Mouse (Mus musculus): Measurements from ENCODE around the gene Tstd2. TPM values are rescaled to one million over a fixed set of nuclear protein-coding genes. Genes with fewer than 3 reads are reported as not detected.

Tstd2 gene
- polyA plus RNA-seq (2014; fragmentation: Nextera tagmentation; extraction: Ambion mirVana), result 39.3 and 41.4 TPM in 2 replicates

DNA sequence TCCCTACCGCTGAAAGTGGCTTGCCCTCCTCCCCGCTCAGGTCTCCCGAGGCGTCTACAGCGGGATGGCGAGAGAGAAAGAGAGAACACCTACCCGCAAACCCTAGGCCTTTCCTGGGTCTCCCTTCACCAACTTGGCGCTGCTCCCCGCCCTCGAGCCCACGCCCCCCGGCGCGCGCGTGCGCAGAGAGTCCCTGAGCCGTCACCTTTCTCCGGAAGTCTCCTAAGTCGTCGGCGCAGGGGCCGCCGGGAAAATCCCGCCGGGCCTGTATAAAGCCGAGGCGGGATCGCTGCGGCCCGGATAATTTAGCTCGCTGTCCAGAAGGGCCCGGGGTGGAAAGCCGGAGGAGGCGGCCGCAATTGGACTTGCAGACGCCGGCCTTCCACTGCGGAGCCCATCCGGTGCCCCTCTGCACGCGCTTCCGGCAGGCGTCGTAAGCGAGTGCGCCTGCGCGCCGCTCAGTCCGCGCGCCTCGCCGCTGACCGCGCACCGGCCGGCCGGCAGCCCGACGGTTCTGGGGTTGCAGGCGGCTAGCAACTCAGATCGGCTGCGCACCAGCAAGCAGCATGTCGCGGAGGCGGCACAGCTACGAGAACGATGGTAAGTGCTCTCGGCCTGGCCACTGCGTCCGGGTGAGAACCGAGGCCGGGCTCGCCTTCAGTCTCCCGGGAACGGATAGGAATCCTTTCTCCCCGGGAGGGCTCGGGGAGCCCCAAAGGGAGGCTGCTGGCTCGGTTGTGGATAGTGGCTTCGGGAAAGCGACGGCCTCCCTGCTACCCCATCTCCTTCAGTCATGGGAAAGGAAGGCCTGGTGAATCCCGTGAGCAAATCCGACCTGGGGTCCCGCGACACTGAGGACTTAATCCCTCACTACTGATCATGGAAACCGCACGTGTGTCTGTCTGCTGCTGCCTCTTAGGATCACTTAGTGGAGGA is at the start of gene Tstd2, which contains the start of gene Ncbp1:
Gene Tstd2 (minus strand): TSS at position 408 of the 936 bp plus-strand sequence.
Gene Ncbp1 (plus strand): TSS at position 327 of the 936 bp plus-strand sequence.
- ATAC-seq (ENCODE audit: low FRiP score) (peak; percentile 92), DNase-seq (ENCODE audit: low spot score) (peak; percentile 98)
- H3K27ac ChIP-seq (ENCODE audit: low read depth, low read length), result peak within 1 kb of the TSS; percentile 98
- H3K4me1 ChIP-seq (replicated peaks; ENCODE audit: control insufficient read depth, insufficient read depth, low read length), result peaks cover 7% of the 10 kb centered on the region
- peaks cover 2% of the 10 kb centered on the region; the same call in 1 of the 2 replicates for H3K36me3 ChIP-seq (ENCODE audit: control insufficient read depth, insufficient read depth, low read length)
- peak within 1 kb of the TSS; percentile 99 for H3K9ac ChIP-seq (ENCODE audit: low read depth, low read length)
- no peaks in the 10 kb centered on the region for H3K27me3 ChIP-seq (ENCODE audit: control insufficient read depth, insufficient read depth, low read length)
- H3K4me3 ChIP-seq (ENCODE audit: low read depth, low read length), result peak within 1 kb of the TSS; percentile 94
- peak within 1 kb of the TSS; percentile 75 for H3K4me2 ChIP-seq (replicated peaks; ENCODE audit: low read depth, low read length)
- no peaks in the 10 kb centered on the region for H3K9me3 ChIP-seq (ENCODE audit: control insufficient read depth, low read length)
- under 1% methylated on average over 85 of the region's 90 CpGs for WGBS

- H3K4me2 ChIP-seq (replicated peaks; ENCODE audit: low read depth, low read length), result no peak overlapping the region
- no peaks in the 10 kb centered on the region for H3K9me3 ChIP-seq (ENCODE audit: control insufficient read depth, low read length)
- DNase-seq (ENCODE audit: low spot score), result no peak
- H3K36me3 ChIP-seq (ENCODE audit: control insufficient read depth, insufficient read depth, low read length), result peaks cover 9% of the 10 kb centered on the region; the same call in 1 of the 2 replicates
- H3K27me3 ChIP-seq (ENCODE audit: control insufficient read depth, insufficient read depth, low read length), result no peaks in the 10 kb centered on the region
- 86% methylated on average over 3 of the region's 3 CpGs for WGBS
- ATAC-seq (ENCODE audit: low FRiP score), result no peak
- H3K9ac ChIP-seq (ENCODE audit: low read depth, low read length), result no peak overlapping the region
- no peak overlapping the region for H3K4me3 ChIP-seq (ENCODE audit: low read depth, low read length)
- no peak overlapping the region for H3K27ac ChIP-seq (ENCODE audit: low read depth, low read length)
- no peaks in the 10 kb centered on the region for H3K4me1 ChIP-seq (replicated peaks; ENCODE audit: control insufficient read depth, insufficient read depth, low read length)
Observed at GRCm38 (mm10) chr4:46186466-46186865, 48.0 kb upstream of the Tstd2 start.

DNA sequence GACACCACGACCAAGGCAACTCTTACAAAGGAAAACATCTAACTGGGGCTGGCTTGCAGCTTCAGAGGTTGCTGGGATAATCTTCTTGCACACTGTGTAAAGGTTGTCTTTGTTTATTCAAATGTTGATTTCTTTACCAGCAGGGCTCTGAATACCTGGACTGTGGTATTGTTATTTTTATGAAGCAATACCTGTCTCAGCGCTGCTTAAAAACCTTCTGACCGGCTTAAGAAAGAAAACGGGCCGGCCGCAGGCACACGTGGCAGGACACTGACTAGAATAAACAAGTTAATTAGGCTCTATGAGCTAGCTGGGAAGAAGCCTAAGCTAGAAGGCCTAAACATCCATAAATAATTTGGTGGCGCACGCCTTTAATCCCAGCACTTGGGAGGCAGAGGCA is 47.4 kb upstream of the Tstd2 start:
- Histone ChIP-seq H3K4me2 (replicated peaks; ENCODE audit: low read depth, low read length) (no peak overlapping the region), H3K9me3 (ENCODE audit: control insufficient read depth, low read length) (no peaks in the 10 kb centered on the region), H3K4me3 (ENCODE audit: low read depth, low read length) (no peak overlapping the region), H3K9ac (ENCODE audit: low read depth, low read length) (no peak overlapping the region), H3K36me3 (ENCODE audit: control insufficient read depth, insufficient read depth, low read length) (peaks cover 9% of the 10 kb centered on the region; the same call in 1 of the 2 replicates), H3K4me1 (replicated peaks; ENCODE audit: control insufficient read depth, insufficient read depth, low read length) (no peaks in the 10 kb centered on the region), H3K27me3 (ENCODE audit: control insufficient read depth, insufficient read depth, low read length) (no peaks in the 10 kb centered on the region), H3K27ac (ENCODE audit: low read depth, low read length) (no peak overlapping the region)
- DNase-seq (ENCODE audit: low spot score) (no peak), ATAC-seq (ENCODE audit: low FRiP score) (no peak)
- 87% methylated on average over 9 of the region's 9 CpGs for WGBS

DNA sequence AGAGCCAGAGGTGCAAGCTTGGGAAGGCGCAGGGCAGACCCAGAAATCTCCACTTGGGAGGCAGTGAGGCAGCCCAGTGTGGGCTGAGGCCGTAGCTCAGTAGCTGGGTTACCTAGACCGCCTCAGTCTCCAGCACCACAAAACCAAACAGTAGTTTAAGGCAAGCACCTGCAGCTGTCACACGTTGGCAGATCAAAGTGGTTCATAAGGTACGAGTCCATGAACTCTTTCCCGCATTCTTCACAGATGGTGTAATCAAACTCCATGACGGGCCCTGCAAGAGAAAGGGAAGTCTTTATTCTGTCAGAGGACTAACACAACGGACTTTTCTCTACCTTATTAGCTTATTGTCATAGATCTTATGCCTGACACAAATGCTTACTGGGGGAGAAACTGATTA is 46.9 kb upstream of the Tstd2 start:
- H3K36me3 ChIP-seq (ENCODE audit: control insufficient read depth, insufficient read depth, low read length), result peaks cover 9% of the 10 kb centered on the region; the same call in 1 of the 2 replicates

GRCm38 (mm10) chr4:46182181-46182580 is 43.7 kb upstream of the Tstd2 start:
- Histone ChIP-seq H3K4me3 (ENCODE audit: low read depth, low read length) (no peak overlapping the region), H3K36me3 (ENCODE audit: control insufficient read depth, insufficient read depth, low read length) (peaks cover 11% of the 10 kb centered on the region; the same call in 1 of the 2 replicates), H3K9me3 (ENCODE audit: control insufficient read depth, low read length) (no peaks in the 10 kb centered on the region), H3K27ac (ENCODE audit: low read depth, low read length) (no peak overlapping the region), H3K27me3 (ENCODE audit: control insufficient read depth, insufficient read depth, low read length) (no peaks in the 10 kb centered on the region), H3K9ac (ENCODE audit: low read depth, low read length) (no peak overlapping the region), H3K4me1 (replicated peaks; ENCODE audit: control insufficient read depth, insufficient read depth, low read length) (no peaks in the 10 kb centered on the region), H3K4me2 (replicated peaks; ENCODE audit: low read depth, low read length) (no peak overlapping the region)
- 84% methylated on average over 7 of the region's 7 CpGs for WGBS
- ATAC-seq (ENCODE audit: low FRiP score) (no peak), DNase-seq (ENCODE audit: low spot score) (no peak)

More for the DNA sequence above, 46.9 kb upstream of the Tstd2 start:
- H3K27me3 ChIP-seq (ENCODE audit: control insufficient read depth, insufficient read depth, low read length), result no peaks in the 10 kb centered on the region
- WGBS, result 82% methylated on average over 8 of the region's 8 CpGs
- H3K27ac ChIP-seq (ENCODE audit: low read depth, low read length), result no peak overlapping the region
- H3K9me3 ChIP-seq (ENCODE audit: control insufficient read depth, low read length), result no peaks in the 10 kb centered on the region
- ATAC-seq (ENCODE audit: low FRiP score) (no peak), DNase-seq (ENCODE audit: low spot score) (no peak)
- H3K4me3 ChIP-seq (ENCODE audit: low read depth, low read length), result no peak overlapping the region
- no peak overlapping the region for H3K9ac ChIP-seq (ENCODE audit: low read depth, low read length)
- no peak overlapping the region for H3K4me2 ChIP-seq (replicated peaks; ENCODE audit: low read depth, low read length)
- no peaks in the 10 kb centered on the region for H3K4me1 ChIP-seq (replicated peaks; ENCODE audit: control insufficient read depth, insufficient read depth, low read length)

GRCm38 (mm10) chr4:46181168-46181567 is 42.7 kb upstream of the Tstd2 start:
- no peaks in the 10 kb centered on the region for H3K9me3 ChIP-seq (ENCODE audit: control insufficient read depth, low read length)
- H3K9ac ChIP-seq (ENCODE audit: low read depth, low read length), result no peak overlapping the region
- H3K27ac ChIP-seq (ENCODE audit: low read depth, low read length), result no peak overlapping the region
- ATAC-seq (ENCODE audit: low FRiP score) (no peak), DNase-seq (ENCODE audit: low spot score) (no peak)
- WGBS, result 72% methylated on average over 6 of the region's 6 CpGs
- H3K27me3 ChIP-seq (ENCODE audit: control insufficient read depth, insufficient read depth, low read length), result no peaks in the 10 kb centered on the region
- H3K36me3 ChIP-seq (ENCODE audit: control insufficient read depth, insufficient read depth, low read length), result peaks cover 11% of the 10 kb centered on the region; the same call in 1 of the 2 replicates
- no peaks in the 10 kb centered on the region for H3K4me1 ChIP-seq (replicated peaks; ENCODE audit: control insufficient read depth, insufficient read depth, low read length)
- no peak overlapping the region for H3K4me2 ChIP-seq (replicated peaks; ENCODE audit: low read depth, low read length)
- no peak overlapping the region for H3K4me3 ChIP-seq (ENCODE audit: low read depth, low read length)

- Histone ChIP-seq H3K4me1 (replicated peaks; ENCODE audit: control insufficient read depth, insufficient read depth, low read length) (no peaks in the 10 kb centered on the region), H3K4me2 (replicated peaks; ENCODE audit: low read depth, low read length) (no peak overlapping the region), H3K27me3 (ENCODE audit: control insufficient read depth, insufficient read depth, low read length) (no peaks in the 10 kb centered on the region), H3K9me3 (ENCODE audit: control insufficient read depth, low read length) (no peaks in the 10 kb centered on the region), H3K36me3 (ENCODE audit: control insufficient read depth, insufficient read depth, low read length) (peaks cover 18% of the 10 kb centered on the region), H3K4me3 (ENCODE audit: low read depth, low read length) (no peak overlapping the region), H3K9ac (ENCODE audit: low read depth, low read length) (no peak overlapping the region), H3K27ac (ENCODE audit: low read depth, low read length) (no peak overlapping the region)
- ATAC-seq (ENCODE audit: low FRiP score), result no peak
- DNase-seq (ENCODE audit: low spot score), result no peak
- 85% methylated on average over 7 of the region's 7 CpGs for WGBS
Observed at GRCm38 (mm10) chr4:46177496-46177895, 39.0 kb upstream of the Tstd2 start.

- DNase-seq (ENCODE audit: low spot score), result no peak
- Histone ChIP-seq H3K9ac (ENCODE audit: low read depth, low read length) (no peak overlapping the region), H3K4me1 (replicated peaks; ENCODE audit: control insufficient read depth, insufficient read depth, low read length) (no peaks in the 10 kb centered on the region), H3K27ac (ENCODE audit: low read depth, low read length) (no peak overlapping the region), H3K9me3 (ENCODE audit: control insufficient read depth, low read length) (no peaks in the 10 kb centered on the region), H3K36me3 (ENCODE audit: control insufficient read depth, insufficient read depth, low read length) (peaks cover 14% of the 10 kb centered on the region), H3K27me3 (ENCODE audit: control insufficient read depth, insufficient read depth, low read length) (no peaks in the 10 kb centered on the region), H3K4me3 (ENCODE audit: low read depth, low read length) (no peak overlapping the region), H3K4me2 (replicated peaks; ENCODE audit: low read depth, low read length) (no peak overlapping the region)
- ATAC-seq (ENCODE audit: low FRiP score), result no peak
- WGBS, result 90% methylated on average over 5 of the region's 5 CpGs
Observed at GRCm38 (mm10) chr4:46177018-46177417, 38.5 kb upstream of the Tstd2 start.
